Mouse (Mus musculus): ENCODE data around the gene F2rl1.

- TF ChIP-seq CTCF (conservative IDR thresholded peaks at IDR 0.05; ENCODE audit: low read length) (no peak), POU5F1 (IDR thresholded peaks at IDR 0.05; ENCODE audit: borderline replicate concordance, low read length) (no peak)
These were observed 21.6 kb downstream of the F2rl1 start for GRCm38 (mm10) chr13:95503279-95503917.

Data from E14TG2a.4 (cell line).